Mouse (Mus musculus): ENCODE data around the gene Oas2. TPM values are rescaled to one million over a fixed set of nuclear protein-coding genes. Genes with fewer than 3 reads are reported as not detected.

The Oas2 gene
- total and polyA plus RNA-seq, 2 experiments from 2014 or later: 0.15 TPM; not detected in 1

GRCm38 (mm10) chr5:120710161-120710825, 39.4 kb downstream of the Oas2 start:
- Histone ChIP-seq H3K4me3 (ENCODE audit: low read depth, low read length) (peak overlapping the region; percentile 39), H3K27me3 (ENCODE audit: control insufficient read depth, insufficient read depth, low read length) (peaks cover 96% of the 10 kb centered on the region), H3K9me3 (replicated peaks; ENCODE audit: control insufficient read depth, low read length) (no peaks in the 10 kb centered on the region), H3K27ac (ENCODE audit: low read depth) (no peak overlapping the region), H3K4me1 (ENCODE audit: control insufficient read depth, insufficient read depth) (peaks cover 11% of the 10 kb centered on the region; the same call in 1 of the 2 replicates), H3K9ac (replicated peaks; ENCODE audit: low read depth, low read length) (no peak overlapping the region), H3K4me2 (ENCODE audit: low read depth, low read length) (peak overlapping the region; percentile 52), H3K36me3 (replicated peaks; ENCODE audit: control insufficient read depth, insufficient read depth, low read length) (no peaks in the 10 kb centered on the region)
- DNase-seq (ENCODE audit: low spot score): no peak
- ATAC-seq (ENCODE audit: insufficient read depth, low read depth): peak; percentile 22; the same call in 1 of the 2 replicates
- TF ChIP-seq EP300 (IDR thresholded peaks at IDR 0.05; ENCODE audit: low read depth) (no peak), CTCF (IDR thresholded peaks at IDR 0.05; ENCODE audit: low read depth) (no peak)
- 2% methylated on average over 39 of the region's 40 CpGs for WGBS

GRCm38 (mm10) chr5:120706976-120707375, 42.7 kb downstream of the Oas2 start:
- ATAC-seq (ENCODE audit: insufficient read depth, low read depth) (no peak), DNase-seq (ENCODE audit: low spot score) (no peak)
- peaks cover 11% of the 10 kb centered on the region; the same call in 1 of the 2 replicates for H3K4me1 ChIP-seq (ENCODE audit: control insufficient read depth, insufficient read depth)
- peaks cover 90% of the 10 kb centered on the region for H3K27me3 ChIP-seq (ENCODE audit: control insufficient read depth, insufficient read depth, low read length)
- H3K4me3 ChIP-seq (ENCODE audit: low read depth, low read length): no peak overlapping the region
- no peaks in the 10 kb centered on the region for H3K36me3 ChIP-seq (replicated peaks; ENCODE audit: control insufficient read depth, insufficient read depth, low read length)
- no peaks in the 10 kb centered on the region for H3K9me3 ChIP-seq (replicated peaks; ENCODE audit: control insufficient read depth, low read length)
- no peak overlapping the region for H3K9ac ChIP-seq (replicated peaks; ENCODE audit: low read depth, low read length)
- H3K4me2 ChIP-seq (ENCODE audit: low read depth, low read length): no peak overlapping the region
- WGBS: 45% methylated on average over 13 of the region's 13 CpGs
- no peak overlapping the region for H3K27ac ChIP-seq (ENCODE audit: low read depth)
- no peak for TF ChIP-seq EP300 (IDR thresholded peaks at IDR 0.05; ENCODE audit: low read depth)
- no peak for TF ChIP-seq CTCF (IDR thresholded peaks at IDR 0.05; ENCODE audit: low read depth)

- Histone ChIP-seq H3K4me3 (ENCODE audit: low read depth, low read length) (no peak overlapping the region), H3K27ac (ENCODE audit: low read depth) (no peak overlapping the region), H3K9me3 (replicated peaks; ENCODE audit: control insufficient read depth, low read length) (no peaks in the 10 kb centered on the region), H3K4me2 (ENCODE audit: low read depth, low read length) (no peak overlapping the region), H3K9ac (replicated peaks; ENCODE audit: low read depth, low read length) (no peak overlapping the region), H3K36me3 (replicated peaks; ENCODE audit: control insufficient read depth, insufficient read depth, low read length) (no peaks in the 10 kb centered on the region), H3K27me3 (ENCODE audit: control insufficient read depth, insufficient read depth, low read length) (peaks cover 87% of the 10 kb centered on the region), H3K4me1 (ENCODE audit: control insufficient read depth, insufficient read depth) (peaks cover 11% of the 10 kb centered on the region; the same call in 1 of the 2 replicates)
- ATAC-seq (ENCODE audit: insufficient read depth, low read depth) (no peak), DNase-seq (ENCODE audit: low spot score) (no peak)
- WGBS: 17% methylated on average over 16 of the region's 16 CpGs
- TF ChIP-seq EP300 (IDR thresholded peaks at IDR 0.05; ENCODE audit: low read depth): no peak
- no peak for TF ChIP-seq CTCF (IDR thresholded peaks at IDR 0.05; ENCODE audit: low read depth)
Measured at GRCm38 (mm10) chr5:120706541-120706940, 43.1 kb downstream of the Oas2 start.

GRCm38 (mm10) chr5:120704421-120704820, 45.2 kb downstream of the Oas2 start:
- no peak for TF ChIP-seq EP300 (IDR thresholded peaks at IDR 0.05; ENCODE audit: low read depth)
- no peak for TF ChIP-seq CTCF (IDR thresholded peaks at IDR 0.05; ENCODE audit: low read depth)

GRCm38 (mm10) chr5:120703660-120704059, 46.0 kb downstream of the Oas2 start:
- no peak overlapping the region for H3K9ac ChIP-seq (replicated peaks; ENCODE audit: low read depth, low read length)
- H3K4me3 ChIP-seq (ENCODE audit: low read depth, low read length): no peak overlapping the region
- H3K9me3 ChIP-seq (replicated peaks; ENCODE audit: control insufficient read depth, low read length): no peaks in the 10 kb centered on the region
- no peak for ATAC-seq (ENCODE audit: insufficient read depth, low read depth)
- no peaks in the 10 kb centered on the region for H3K4me1 ChIP-seq (ENCODE audit: control insufficient read depth, insufficient read depth)
- no peak for TF ChIP-seq EP300 (IDR thresholded peaks at IDR 0.05; ENCODE audit: low read depth)
- no peak for TF ChIP-seq CTCF (IDR thresholded peaks at IDR 0.05; ENCODE audit: low read depth)
- no peak overlapping the region for H3K27ac ChIP-seq (ENCODE audit: low read depth)
- WGBS: 78% methylated on average over 3 of the region's 3 CpGs
- peaks cover 75% of the 10 kb centered on the region for H3K27me3 ChIP-seq (ENCODE audit: control insufficient read depth, insufficient read depth, low read length)
- no peaks in the 10 kb centered on the region for H3K36me3 ChIP-seq (replicated peaks; ENCODE audit: control insufficient read depth, insufficient read depth, low read length)
- H3K4me2 ChIP-seq (ENCODE audit: low read depth, low read length): no peak overlapping the region
- DNase-seq (ENCODE audit: low spot score): no peak

More at GRCm38 (mm10) chr5:120704421-120704820, 45.2 kb downstream of the Oas2 start:
- WGBS: 33% methylated on average over 6 of the region's 6 CpGs
- Histone ChIP-seq H3K27ac (ENCODE audit: low read depth) (no peak overlapping the region), H3K27me3 (ENCODE audit: control insufficient read depth, insufficient read depth, low read length) (peaks cover 83% of the 10 kb centered on the region), H3K9me3 (replicated peaks; ENCODE audit: control insufficient read depth, low read length) (no peaks in the 10 kb centered on the region), H3K36me3 (replicated peaks; ENCODE audit: control insufficient read depth, insufficient read depth, low read length) (no peaks in the 10 kb centered on the region), H3K4me1 (ENCODE audit: control insufficient read depth, insufficient read depth) (no peaks in the 10 kb centered on the region), H3K9ac (replicated peaks; ENCODE audit: low read depth, low read length) (no peak overlapping the region), H3K4me2 (ENCODE audit: low read depth, low read length) (no peak overlapping the region), H3K4me3 (ENCODE audit: low read depth, low read length) (no peak overlapping the region)
- ATAC-seq (ENCODE audit: insufficient read depth, low read depth): no peak
- DNase-seq (ENCODE audit: low spot score): no peak

- Histone ChIP-seq H3K4me2 (ENCODE audit: low read depth, low read length) (no peak overlapping the region), H3K4me1 (ENCODE audit: control insufficient read depth, insufficient read depth) (no peaks in the 10 kb centered on the region), H3K36me3 (replicated peaks; ENCODE audit: control insufficient read depth, insufficient read depth, low read length) (no peaks in the 10 kb centered on the region), H3K27ac (ENCODE audit: low read depth) (no peak overlapping the region), H3K27me3 (ENCODE audit: control insufficient read depth, insufficient read depth, low read length) (peaks cover 70% of the 10 kb centered on the region), H3K9ac (replicated peaks; ENCODE audit: low read depth, low read length) (no peak overlapping the region), H3K4me3 (ENCODE audit: low read depth, low read length) (no peak overlapping the region), H3K9me3 (replicated peaks; ENCODE audit: control insufficient read depth, low read length) (no peaks in the 10 kb centered on the region)
- TF ChIP-seq EP300 (IDR thresholded peaks at IDR 0.05; ENCODE audit: low read depth) (no peak), CTCF (IDR thresholded peaks at IDR 0.05; ENCODE audit: low read depth) (no peak)
- DNase-seq (ENCODE audit: low spot score) (no peak), ATAC-seq (ENCODE audit: insufficient read depth, low read depth) (no peak)
- 68% methylated on average over 2 of the region's 2 CpGs for WGBS
Measured at GRCm38 (mm10) chr5:120702969-120703368, 46.7 kb downstream of the Oas2 start.
